Mouse (Mus musculus) myocyte (in vitro differentiated cells): ENCODE results near the gene Fgf14. TPM values are rescaled to one million over a fixed set of nuclear protein-coding genes. Genes with fewer than 3 reads are reported as not detected.
"Not testable (repeated sequence)": the region's sequence is repeated elsewhere in the genome, so short reads cannot be mapped to it uniquely, and the experiment has no call there.

ENCODE experiments used
- H3K27me3 ChIP-seq: one replicate; pipeline ENCODE4 v1.6.1; 2011; ENCODE audit not compliant: control insufficient read depth, insufficient read depth, insufficient read length
- H3K36me3 ChIP-seq: one replicate; pipeline ENCODE4 v1.6.1; 2011; ENCODE audit not compliant: control insufficient read depth, insufficient read depth
- H3K4me2 ChIP-seq: one replicate; pipeline ENCODE4 v1.6.1; 2011; ENCODE audit warnings: low read depth, control low read depth
- H3K4me3 ChIP-seq: one replicate; pipeline ENCODE4 v1.5.1; 2011; ENCODE audit warnings: mild to moderate bottlenecking, control low read depth, moderate library complexity
- H3K79me2 ChIP-seq: one replicate; pipeline ENCODE4 v1.6.1; 2011; ENCODE audit not compliant: control insufficient read depth, insufficient read depth
- H3ac ChIP-seq: one replicate; pipeline ENCODE4 v1.6.1; 2011; ENCODE audit not compliant: control insufficient read depth, insufficient read length
- CEBPB ChIP-seq: IDR thresholded peaks from 2 replicates; pipeline ENCODE4 v1.6.1; 2011; ENCODE audit warnings: mild to moderate bottlenecking, moderate library complexity; ENCODE audit not compliant: poor library complexity, insufficient read depth, severe bottlenecking
- E2F4 ChIP-seq: IDR thresholded peaks from one replicate; pipeline ENCODE4 v1.6.1; 2011; ENCODE audit warnings: mild to moderate bottlenecking, control low read depth, moderate library complexity; ENCODE audit not compliant: insufficient read depth
- MAX ChIP-seq: IDR thresholded peaks from one replicate; pipeline ENCODE4 v1.6.1; 2011; ENCODE audit warnings: low read depth, mild to moderate bottlenecking, control low read depth
- MYOD1 ChIP-seq, 3 experiments: IDR thresholded peaks; one replicate each; pipeline ENCODE4 v1.6.1; 2011; ENCODE audit warnings: control low read depth in 2 of 3, low read depth in 2 of 3, mild to moderate bottlenecking in 2 of 3, moderate library complexity in 1 of 3; ENCODE audit not compliant: insufficient read length in 2 of 3, control insufficient read depth in 1 of 3
- MYOG ChIP-seq, 3 experiments: IDR thresholded peaks; one replicate each; pipeline ENCODE4 v1.6.1; 2011; ENCODE audit warnings: control low read depth in 2 of 3, low read depth in 2 of 3, mild to moderate bottlenecking in 2 of 3; ENCODE audit not compliant: insufficient read length in 2 of 3, control insufficient read depth in 1 of 3, insufficient read depth in 1 of 3
- POLR2A ChIP-seq: IDR thresholded peaks from one replicate; pipeline ENCODE4 v1.6.1; 2011; ENCODE audit warnings: low read depth, mild to moderate bottlenecking, control low read depth, moderate library complexity; ENCODE audit not compliant: insufficient read length
- POLR2AphosphoS2 ChIP-seq: IDR thresholded peaks from one replicate; pipeline ENCODE4 v1.6.1; 2011; ENCODE audit warnings: low read depth, control low read depth; ENCODE audit not compliant: insufficient read length
- REST ChIP-seq: IDR thresholded peaks from one replicate; pipeline ENCODE4 v1.6.1; 2011; ENCODE audit warnings: mild to moderate bottlenecking, control low read depth, moderate library complexity; ENCODE audit not compliant: insufficient read depth, insufficient read length
- SRF ChIP-seq: IDR thresholded peaks from one replicate; pipeline ENCODE4 v1.6.1; 2011; ENCODE audit warnings: low read depth; ENCODE audit not compliant: control insufficient read depth, insufficient read length
- TCF12 ChIP-seq: IDR thresholded peaks from one replicate; pipeline ENCODE4 v1.6.1; 2011; ENCODE audit warnings: mild to moderate bottlenecking, control low read depth; ENCODE audit not compliant: poor library complexity, insufficient read depth, severe bottlenecking
- TCF3 ChIP-seq: IDR thresholded peaks from one replicate; pipeline ENCODE4 v1.6.1; 2011; ENCODE audit warnings: low read depth, control low read depth; ENCODE audit not compliant: insufficient read length
- USF1 ChIP-seq: IDR thresholded peaks from one replicate; pipeline ENCODE4 v1.6.1; 2011; ENCODE audit warnings: low read depth, mild to moderate bottlenecking, control low read depth, moderate library complexity
- polyA plus RNA-seq: library from polyadenylated mRNA; unstranded; fragments of >200 nt; fragmentation: generic; extraction: Trizol; gene quantifications from one replicate; pipeline ENCODE4 v1.2.1, GENCODE M21; 2012; ENCODE audit warnings: missing spikeins

Gene Fgf14
- polyA plus RNA-seq, 1 experiment = not detected

DNA sequence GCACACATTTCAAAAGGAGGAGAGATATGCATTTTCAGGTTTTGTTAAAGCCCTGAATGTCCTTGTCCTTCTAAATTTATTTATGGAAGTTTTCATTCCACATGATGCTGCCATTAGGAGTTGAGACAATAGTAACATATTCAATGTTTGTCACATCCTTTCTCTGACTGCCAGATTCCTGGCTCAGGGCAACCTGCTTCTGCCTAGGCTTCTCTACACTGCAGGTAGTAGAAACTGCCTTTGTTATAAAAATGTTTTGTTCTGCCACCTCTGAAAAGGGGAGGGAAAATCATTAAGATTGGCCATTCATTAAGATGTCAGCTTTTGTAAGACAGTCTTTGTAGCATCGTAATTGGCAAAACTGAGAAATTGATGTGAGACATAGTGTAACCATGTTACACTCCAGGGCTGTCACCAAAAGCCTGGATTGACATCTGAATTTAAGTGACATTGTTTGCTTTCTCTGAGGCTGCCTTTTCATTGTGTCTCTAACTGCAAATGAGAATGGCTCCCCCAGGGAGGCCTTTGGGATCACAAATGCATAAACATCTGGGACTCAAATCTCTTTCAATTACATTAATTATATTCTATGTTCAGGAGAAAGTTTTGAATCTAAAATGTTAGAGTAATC is 640.2 kb downstream of the Fgf14 start:
- no peaks in the 10 kb centered on the region for H3K79me2 ChIP-seq
- no peak overlapping the region for H3K4me2 ChIP-seq
- H3K27me3 ChIP-seq = no peaks in the 10 kb centered on the region
- H3K4me3 ChIP-seq = no peak overlapping the region
- no peak overlapping the region for H3ac ChIP-seq
- H3K36me3 ChIP-seq = no peaks in the 10 kb centered on the region
- no peak for TF ChIP-seq SRF
- no peak for TF ChIP-seq MAX
- TF ChIP-seq REST = no peak
- TF ChIP-seq MYOD1 (IDR thresholded peaks at IDR 0.05; ENCODE audit: control insufficient read depth in 1 of 3, insufficient read length in 2 of 3, low read depth in 2 of 3) = no peak
- no peak for TF ChIP-seq CEBPB
- TF ChIP-seq POLR2AphosphoS2 = no peak
- no peak for TF ChIP-seq POLR2A
- TF ChIP-seq MYOG (IDR thresholded peaks at IDR 0.05; ENCODE audit: control insufficient read depth in 1 of 3, insufficient read depth in 1 of 3, insufficient read length in 2 of 3, low read depth in 2 of 3) = no peak
- TF ChIP-seq USF1 = no peak
- TF ChIP-seq TCF12 = no peak
- TF ChIP-seq TCF3 = no peak
- TF ChIP-seq E2F4 = no peak

DNA sequence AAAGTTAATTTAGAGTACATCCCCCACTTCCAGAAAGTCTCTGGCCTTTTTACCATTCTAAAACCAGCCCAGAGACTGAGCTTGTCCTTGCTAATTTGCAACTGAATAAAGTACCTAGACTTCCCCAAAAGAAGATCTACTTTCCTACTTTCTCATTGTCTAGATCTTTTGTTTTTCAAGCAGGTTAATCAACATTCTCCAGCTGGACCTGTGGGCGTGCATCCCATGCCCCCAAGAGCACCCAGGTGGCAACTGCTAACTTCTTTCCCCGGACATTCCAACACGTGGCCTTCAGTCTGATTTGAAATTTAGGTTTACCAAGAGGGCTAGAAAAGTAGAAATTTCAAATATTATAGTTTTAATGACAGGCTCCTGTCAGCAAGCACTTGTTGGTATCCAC is 643.6 kb downstream of the Fgf14 start:
- not testable (repeated sequence) for H3K79me2 ChIP-seq, H3K27me3 ChIP-seq, H3K4me3 ChIP-seq, H3K4me2 ChIP-seq, H3ac ChIP-seq, H3K36me3 ChIP-seq

DNA sequence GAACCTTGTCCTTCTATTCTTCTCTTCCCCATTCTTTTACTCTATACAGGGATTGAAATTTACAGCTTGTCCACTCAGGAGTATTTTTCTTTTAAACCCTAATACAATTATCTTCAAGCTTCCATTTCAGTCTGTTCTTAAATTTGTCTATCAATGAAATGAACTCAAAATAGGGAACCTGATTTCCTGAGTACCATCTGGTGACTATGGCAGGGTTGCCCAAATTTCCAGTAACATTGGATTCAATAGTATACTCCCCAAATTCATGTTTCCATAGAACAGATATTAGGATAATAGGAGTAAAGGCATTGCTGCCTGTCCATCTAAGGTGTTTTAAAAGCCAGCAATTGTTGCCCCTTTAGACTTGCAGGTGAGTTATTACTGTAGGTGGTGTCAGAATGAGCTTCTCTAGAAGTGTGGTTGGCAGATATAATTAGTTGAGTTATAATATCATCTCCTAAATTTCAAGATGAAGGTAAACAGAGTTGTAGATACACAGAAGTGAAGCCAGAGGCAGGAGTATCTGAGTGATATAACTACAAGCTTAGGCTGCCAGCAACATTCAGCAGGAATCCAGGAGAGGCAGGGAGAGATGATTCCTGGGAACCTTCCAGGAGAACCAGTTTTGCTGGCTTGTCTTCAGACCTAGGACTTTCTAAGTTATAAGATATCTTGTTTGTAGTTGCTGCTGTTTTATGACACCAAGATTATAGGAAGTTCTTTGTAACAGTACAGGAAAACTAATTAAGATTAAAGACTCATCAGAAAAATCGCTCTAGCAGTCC is 648.8 kb downstream of the Fgf14 start:
- Histone ChIP-seq H3K36me3 (no peaks in the 10 kb centered on the region), H3K27me3 (no peaks in the 10 kb centered on the region), H3K79me2 (no peaks in the 10 kb centered on the region), H3K4me3 (no peak overlapping the region), H3K4me2 (no peak overlapping the region), H3ac (no peak overlapping the region)
- TF ChIP-seq MAX (no peak), MYOG (IDR thresholded peaks at IDR 0.05; ENCODE audit: control insufficient read depth in 1 of 3, insufficient read depth in 1 of 3, insufficient read length in 2 of 3, low read depth in 2 of 3) (no peak), TCF3 (no peak), TCF12 (no peak), USF1 (no peak), CEBPB (no peak), SRF (no peak), REST (no peak), MYOD1 (IDR thresholded peaks at IDR 0.05; ENCODE audit: control insufficient read depth in 1 of 3, insufficient read length in 2 of 3, low read depth in 2 of 3) (no peak), POLR2A (no peak)

DNA sequence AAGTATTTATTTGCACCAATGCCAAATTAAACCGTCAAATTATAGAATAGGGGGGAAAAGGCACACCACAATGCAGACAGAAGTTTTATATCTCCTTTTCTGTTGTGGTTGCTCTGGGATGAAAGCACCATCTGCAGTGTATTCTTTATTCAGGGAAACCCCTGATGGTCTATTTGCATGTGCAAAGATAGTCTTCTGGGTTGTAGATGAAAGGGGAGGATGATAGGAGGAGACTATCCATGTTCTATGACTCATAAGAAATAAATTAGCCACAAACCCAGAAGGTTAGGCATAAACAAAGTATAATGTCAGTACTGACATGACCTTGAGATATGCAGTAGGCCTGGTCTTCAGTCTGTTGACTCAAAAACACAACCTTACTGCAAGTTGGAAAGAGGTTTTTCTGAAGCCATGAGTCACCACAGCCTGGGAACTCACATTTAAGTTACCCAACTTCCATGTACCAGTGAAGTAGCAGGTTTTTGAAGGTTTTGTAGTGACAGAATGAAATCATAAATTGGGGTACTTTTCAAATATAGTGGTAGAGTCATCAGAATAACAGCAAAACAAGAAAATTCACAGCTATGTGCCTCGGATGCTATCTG is 686.2 kb downstream of the Fgf14 start:
- Histone ChIP-seq H3ac (no peak overlapping the region), H3K4me2 (no peak overlapping the region), H3K79me2 (no peaks in the 10 kb centered on the region), H3K36me3 (no peaks in the 10 kb centered on the region), H3K27me3 (no peaks in the 10 kb centered on the region), H3K4me3 (no peak overlapping the region)
- TF ChIP-seq POLR2A (no peak), MAX (no peak), CEBPB (no peak), USF1 (no peak), SRF (no peak), MYOD1 (IDR thresholded peaks at IDR 0.05; ENCODE audit: control insufficient read depth in 1 of 3, insufficient read length in 2 of 3, low read depth in 2 of 3) (no peak), POLR2AphosphoS2 (no peak), E2F4 (no peak), MYOG (IDR thresholded peaks at IDR 0.05; ENCODE audit: control insufficient read depth in 1 of 3, insufficient read depth in 1 of 3, insufficient read length in 2 of 3, low read depth in 2 of 3) (no peak), TCF12 (no peak), TCF3 (no peak), REST (no peak)

DNA sequence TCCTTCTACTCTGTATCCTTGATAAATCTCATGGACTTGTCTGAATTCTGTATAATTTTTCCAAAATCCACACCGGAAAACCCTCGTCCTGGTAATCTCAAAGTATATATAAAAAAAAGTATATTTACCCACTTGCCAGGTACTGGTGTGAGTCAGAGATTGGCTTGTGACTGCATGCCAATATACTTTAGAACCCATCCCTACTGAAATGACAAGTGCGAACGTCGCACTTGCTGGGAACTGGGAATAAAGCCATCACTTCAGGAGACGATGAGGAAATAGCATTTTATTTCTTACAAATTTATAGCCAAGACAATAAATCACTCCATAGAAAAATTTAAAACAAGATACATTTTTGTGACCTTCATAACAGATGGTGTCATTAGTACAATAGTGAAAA is 708.9 kb downstream of the Fgf14 start:
- Histone ChIP-seq H3K4me3 (no peak overlapping the region), H3K27me3 (no peaks in the 10 kb centered on the region), H3K79me2 (no peaks in the 10 kb centered on the region), H3K4me2 (no peak overlapping the region), H3K36me3 (no peaks in the 10 kb centered on the region), H3ac (no peak overlapping the region)
- TF ChIP-seq SRF (no peak), TCF3 (no peak), POLR2A (no peak), TCF12 (no peak), E2F4 (no peak), MYOG (IDR thresholded peaks at IDR 0.05; ENCODE audit: control insufficient read depth in 1 of 3, insufficient read depth in 1 of 3, insufficient read length in 2 of 3, low read depth in 2 of 3) (no peak), USF1 (no peak), POLR2AphosphoS2 (no peak), MAX (no peak), MYOD1 (IDR thresholded peaks at IDR 0.05; ENCODE audit: control insufficient read depth in 1 of 3, insufficient read length in 2 of 3, low read depth in 2 of 3) (no peak), REST (no peak), CEBPB (no peak)
